Mouse (Mus musculus) olfactory bulb, adult 2 months (tissue): Measurements from ENCODE around the gene Gm10118.

ENCODE experiments used
- CTCF ChIP-seq: fragments of 200-500 bp; IDR thresholded peaks from 2 replicates; pipeline ENCODE4 v1.5.1; 2012; ENCODE audit warnings: low read depth, mild to moderate bottlenecking, low read length, moderate library complexity; ENCODE audit not compliant: insufficient read depth
- POLR2A ChIP-seq: fragments of 200-500 bp; IDR thresholded peaks from 2 replicates; pipeline ENCODE4 v1.6.1; 2012; ENCODE audit warnings: mild to moderate bottlenecking, low read depth, low read length, moderate library complexity; ENCODE audit not compliant: insufficient read depth

- no peak for TF ChIP-seq CTCF
- TF ChIP-seq POLR2A, result no peak
Measured at GRCm38 (mm10) chr10:63908878-63909277, 18.4 kb downstream of the Gm10118 start.
